Mouse (Mus musculus): ENCODE results near the gene Crtac1.

Crtac1 gene

DNA sequence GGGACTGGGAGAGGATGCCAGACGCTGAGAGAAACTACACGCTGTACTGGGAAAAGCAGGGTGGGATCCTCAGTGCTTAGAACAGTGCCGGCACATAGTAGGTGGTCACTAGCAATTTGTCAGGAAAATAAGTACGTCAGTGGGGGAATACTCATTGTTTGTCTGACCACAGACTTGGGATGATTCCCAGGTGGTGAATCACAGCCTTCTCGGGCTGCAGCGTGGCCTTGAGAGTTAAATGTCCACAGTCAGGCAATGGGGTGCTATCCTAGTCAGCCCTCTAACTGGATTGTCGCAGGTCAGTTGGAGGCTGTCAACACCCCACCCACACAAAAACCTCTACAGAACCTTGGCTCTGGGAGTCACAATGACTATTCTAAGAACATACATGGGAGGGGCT is 100.1 kb downstream of the Crtac1 start:
- DNase-seq (ENCODE audit: low spot score in 2 of 2): no peak

DNA sequence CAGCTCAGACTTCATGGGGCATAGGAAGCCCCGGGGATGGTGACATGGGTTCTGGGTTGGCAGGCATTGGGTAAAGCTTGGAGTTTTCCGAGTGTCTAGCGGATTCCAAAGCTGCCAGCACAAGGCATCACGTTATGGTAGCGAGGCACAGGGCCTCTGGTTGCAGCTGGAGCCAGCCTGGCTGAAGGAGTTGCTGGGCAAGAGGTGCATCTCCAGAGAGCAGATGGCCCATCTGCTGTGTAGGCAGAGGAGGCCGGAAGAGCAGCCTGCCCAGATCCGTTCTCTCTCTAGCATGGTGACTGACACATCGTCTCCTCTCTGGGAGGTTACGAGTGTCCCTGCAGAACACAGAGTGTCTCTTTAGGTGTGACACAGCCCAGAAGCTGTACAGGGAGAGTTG is 103.4 kb downstream of the Crtac1 start:
- no peak for DNase-seq (ENCODE audit: low spot score in 2 of 2)

GRCm38 (mm10) chr19:42325894-42326293 is 105.7 kb downstream of the Crtac1 start:
- no peak for DNase-seq (ENCODE audit: low spot score in 2 of 2)

DNA sequence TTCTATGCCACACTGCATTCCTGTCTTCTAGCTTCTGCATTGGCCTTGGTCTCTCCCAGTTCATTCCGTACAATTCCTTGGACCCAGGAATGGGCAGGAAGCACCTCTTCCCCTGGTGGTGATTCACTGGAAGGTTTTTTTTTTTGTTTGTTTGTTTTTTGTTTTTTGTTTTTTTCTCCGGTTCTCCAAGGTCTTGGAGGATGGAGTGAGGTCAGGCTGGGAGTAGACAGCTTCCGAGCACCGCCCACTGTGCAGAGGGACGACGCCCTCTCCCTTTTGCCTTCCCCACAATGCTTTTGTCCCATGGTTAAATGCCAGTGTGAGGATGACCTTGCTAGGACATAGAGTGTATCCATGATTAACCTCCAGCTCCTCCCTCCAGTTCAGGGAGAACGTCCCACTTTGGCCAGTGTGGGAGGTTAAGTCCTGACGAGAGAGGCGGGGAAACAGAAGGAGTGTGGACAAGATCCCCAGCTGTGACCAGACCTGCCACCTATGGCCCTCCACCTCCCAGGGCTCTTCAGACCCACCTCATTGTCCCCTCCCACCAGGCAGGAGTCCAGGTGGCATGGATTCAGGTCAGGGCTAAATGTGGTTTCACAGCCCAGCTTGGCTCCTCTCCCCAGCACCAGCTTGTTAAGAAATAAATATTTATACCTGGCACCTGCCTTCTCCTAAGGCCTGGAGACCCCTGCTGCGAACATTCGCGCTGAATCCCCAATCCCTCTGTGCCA is 109.1 kb downstream of the Crtac1 start:
- no peak for DNase-seq (ENCODE audit: low spot score in 2 of 2)

DNA sequence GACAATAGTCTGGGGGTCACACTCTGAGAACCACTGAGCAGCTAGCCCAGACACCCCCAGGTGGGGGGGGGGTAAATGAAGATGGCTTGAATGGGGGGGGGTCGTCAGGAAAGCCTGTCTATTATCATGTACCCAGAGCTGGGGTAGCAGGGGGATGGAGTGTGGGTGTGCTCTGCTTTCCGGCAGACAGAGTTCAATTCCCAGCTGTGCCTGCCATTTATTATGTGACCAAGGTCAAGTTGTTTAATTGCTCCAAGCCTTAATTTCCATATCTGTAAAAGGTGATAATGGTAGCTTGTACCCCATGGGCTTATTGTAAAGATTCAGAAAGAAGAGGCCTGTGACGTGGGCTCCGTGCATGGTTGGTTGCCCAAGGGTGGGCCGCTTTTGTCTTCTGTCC is 109.6 kb downstream of the Crtac1 start:
- DNase-seq (ENCODE audit: low spot score in 2 of 2): no peak

DNA sequence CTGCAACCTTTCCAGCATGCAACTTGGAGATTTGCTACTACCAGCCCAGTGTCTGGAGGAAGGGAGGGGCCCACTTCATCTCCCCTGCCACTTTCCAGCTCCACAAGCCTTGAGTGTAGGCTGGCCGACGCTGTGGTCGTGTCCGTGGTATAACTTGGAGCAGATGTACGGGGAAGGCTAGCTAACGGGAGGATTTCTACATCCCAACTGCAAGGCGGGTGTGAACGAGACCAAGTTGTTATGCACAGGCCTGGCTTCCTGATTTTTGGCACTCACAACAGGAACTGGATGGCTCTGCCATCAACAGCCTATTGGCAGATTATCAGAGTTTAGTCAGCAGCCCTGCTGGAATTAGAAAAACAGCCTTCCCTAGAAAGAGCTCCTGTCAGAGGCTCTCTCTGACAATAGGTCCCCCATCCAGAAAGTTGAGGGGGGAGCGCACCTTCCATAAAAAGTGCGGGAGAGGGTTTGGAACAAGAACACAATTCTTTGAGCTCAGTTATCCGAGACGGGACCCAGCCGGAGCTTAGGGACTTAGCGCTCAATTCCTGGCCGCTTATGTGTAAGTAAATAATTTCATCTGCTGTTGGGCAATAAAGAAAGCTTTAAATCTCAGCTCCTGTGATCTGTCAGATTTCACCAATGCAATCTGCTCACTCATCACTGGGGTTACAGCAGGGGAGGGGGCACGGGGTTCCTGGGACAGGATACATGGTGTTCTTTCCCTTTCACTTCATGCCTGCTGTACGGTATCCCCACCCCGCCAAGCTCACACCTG is 113.7 kb downstream of the Crtac1 start:
- DNase-seq (ENCODE audit: low spot score in 2 of 2): no peak

GRCm38 (mm10) chr19:42316998-42317397 is 114.6 kb downstream of the Crtac1 start:
- DNase-seq (ENCODE audit: low spot score in 2 of 2): no peak

DNA sequence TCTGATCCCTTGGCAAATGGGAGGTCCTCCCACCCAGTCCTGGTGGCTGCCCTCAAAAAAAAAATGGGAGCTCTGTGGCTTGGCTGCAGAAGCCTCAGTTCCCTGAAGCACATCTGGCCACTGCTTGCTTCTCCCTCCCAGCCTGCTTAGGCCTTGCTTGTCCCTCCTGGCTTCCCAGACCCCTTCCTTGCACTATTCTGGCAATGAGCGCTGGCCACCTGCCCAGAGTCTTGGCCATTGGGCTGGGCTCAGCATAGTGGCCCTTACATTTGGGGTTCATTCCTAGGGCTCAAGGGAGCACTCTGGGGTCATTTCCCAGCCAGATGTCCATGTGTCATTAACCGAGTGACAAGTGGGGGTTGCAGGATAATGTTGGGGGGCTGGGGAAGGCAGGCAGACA is 115.1 kb downstream of the Crtac1 start:
- DNase-seq (ENCODE audit: low spot score in 2 of 2): no peak

- peak; percentile 15 to 42 for DNase-seq (ENCODE audit: low spot score in 2 of 2)
These were observed 115.7 kb downstream of the Crtac1 start for GRCm38 (mm10) chr19:42315914-42316313.

- no peak for DNase-seq (ENCODE audit: low spot score in 2 of 2)
These were observed 116.4 kb downstream of the Crtac1 start for GRCm38 (mm10) chr19:42315070-42315679.

- no peak for DNase-seq (ENCODE audit: low spot score in 2 of 2)
These were observed 119.4 kb downstream of the Crtac1 start for GRCm38 (mm10) chr19:42312191-42312590.

DNA sequence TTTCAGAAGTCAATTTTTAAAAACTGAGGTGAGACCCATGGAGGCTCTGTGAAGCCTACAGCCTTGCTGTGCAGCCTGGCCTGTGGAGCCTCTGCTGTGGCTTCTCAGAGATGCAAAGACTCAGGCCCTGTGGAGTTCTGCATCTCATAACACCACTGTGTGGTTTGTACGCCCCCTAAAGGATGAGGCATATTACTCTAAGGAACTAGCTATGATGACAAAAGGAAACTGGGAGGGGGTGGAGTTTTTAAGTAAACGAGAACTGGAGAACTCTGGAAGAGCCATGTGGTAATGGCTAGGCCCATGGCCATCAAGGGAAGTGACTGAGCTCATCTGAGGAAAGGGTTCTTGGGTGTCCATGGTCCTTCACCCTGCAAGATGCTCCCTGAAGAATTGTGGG is 120.3 kb downstream of the Crtac1 start:
- DNase-seq (ENCODE audit: low spot score in 2 of 2): no peak

- DNase-seq (ENCODE audit: low spot score in 2 of 2): no peak
These were observed 122.7 kb downstream of the Crtac1 start for GRCm38 (mm10) chr19:42308931-42309330.

GRCm38 (mm10) chr19:42307019-42307418 is 124.6 kb downstream of the Crtac1 start:
- no peak for DNase-seq (ENCODE audit: low spot score in 2 of 2)

- peak in 1 of 2 experiments; percentile 19 for DNase-seq (ENCODE audit: low spot score in 2 of 2)
These were observed 125.4 kb downstream of the Crtac1 start for GRCm38 (mm10) chr19:42306202-42306601.

- no peak for DNase-seq (ENCODE audit: low spot score in 2 of 2)
These were observed 125.8 kb downstream of the Crtac1 start for GRCm38 (mm10) chr19:42305746-42306145.

GRCm38 (mm10) chr19:42304506-42304905 is 127.1 kb downstream of the Crtac1 start:
- no peak for DNase-seq (ENCODE audit: low spot score in 2 of 2)

- no peak for DNase-seq (ENCODE audit: low spot score in 2 of 2)
These were observed 128.3 kb downstream of the Crtac1 start for GRCm38 (mm10) chr19:42303210-42303813.

DNA sequence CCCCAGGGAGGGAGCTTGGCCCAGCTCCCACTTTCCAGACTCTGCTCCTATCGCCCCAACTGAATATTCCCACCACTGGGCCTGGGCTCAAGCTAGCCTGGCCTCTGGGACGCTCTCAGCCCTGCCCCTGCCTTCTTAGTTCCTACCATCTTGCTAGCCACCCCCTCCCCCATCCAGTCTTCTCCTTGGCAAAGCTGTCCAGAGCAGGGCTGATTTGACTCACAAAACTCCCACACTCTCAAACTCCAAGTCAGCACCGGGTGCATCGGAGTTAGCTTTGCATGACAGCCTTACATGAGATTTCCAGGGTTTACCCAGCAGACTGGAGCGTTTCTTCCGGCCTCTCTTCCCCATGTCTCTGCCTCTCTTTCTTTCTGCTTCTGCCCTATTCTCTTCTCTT is 138.4 kb downstream of the Crtac1 start:
- DNase-seq (ENCODE audit: low spot score in 2 of 2): no peak

- no peak for DNase-seq (ENCODE audit: low spot score in 2 of 2)
These were observed 139.5 kb downstream of the Crtac1 start for GRCm38 (mm10) chr19:42292106-42292505.

GRCm38 (mm10) chr19:42290954-42291661 is 140.5 kb downstream of the Crtac1 start:
- no peak for DNase-seq (ENCODE audit: low spot score in 2 of 2)

- DNase-seq (ENCODE audit: low spot score in 2 of 2): no peak
These were observed 143.2 kb downstream of the Crtac1 start for GRCm38 (mm10) chr19:42288361-42288760.
